Mouse (Mus musculus) adrenal gland (tissue): ENCODE measurements around the gene Camta1.

ENCODE experiments used
- intact Hi-C: fragments of 180-260 bp; cut with DNase I; formaldehyde crosslinking; loops from one replicate; pipeline ENCODE4 v1.15.1; 2025

The Camta1 gene

DNA sequence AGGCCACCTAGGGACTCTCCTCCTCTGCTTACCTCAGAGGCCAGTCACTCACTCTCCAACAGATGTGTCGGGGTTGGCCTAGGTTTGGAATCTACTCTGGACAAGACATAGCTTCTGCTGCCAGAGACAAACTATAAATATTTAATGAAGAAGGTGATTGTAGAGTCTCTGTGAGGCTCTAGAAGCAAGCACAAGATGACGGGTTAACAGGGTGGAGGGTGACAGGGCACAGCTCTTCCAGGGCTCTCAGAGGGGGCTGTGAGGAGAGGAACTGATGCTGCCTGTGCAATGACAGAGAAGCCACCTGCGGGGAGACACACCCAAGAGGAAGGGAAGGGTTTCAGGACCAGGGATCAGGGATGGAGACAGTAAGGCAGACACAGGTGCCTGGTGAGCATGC lies 682.0 kb downstream of the Camta1 start:
- intact Hi-C loops, result no loop called here

DNA sequence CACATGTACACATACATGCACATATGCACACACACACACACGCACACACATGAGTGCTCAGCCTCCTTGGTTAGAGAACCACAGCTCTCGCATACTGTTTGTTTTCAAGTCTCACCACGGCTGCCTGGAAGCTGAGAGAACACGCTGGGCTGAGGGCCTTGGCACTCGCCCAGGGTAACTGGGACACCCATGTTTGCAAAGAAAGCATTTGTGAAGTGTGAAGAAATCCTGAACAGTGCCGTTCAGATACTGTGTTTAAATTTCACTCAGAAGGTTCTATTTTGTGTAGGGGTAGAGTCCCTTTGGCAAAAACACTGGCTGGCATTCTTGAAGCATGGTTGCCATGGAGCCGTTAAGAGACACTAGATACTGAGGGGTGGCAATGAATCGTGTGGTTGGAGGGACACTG lies 682.7 kb downstream of the Camta1 start:
- intact Hi-C loops, result no loop called here

DNA sequence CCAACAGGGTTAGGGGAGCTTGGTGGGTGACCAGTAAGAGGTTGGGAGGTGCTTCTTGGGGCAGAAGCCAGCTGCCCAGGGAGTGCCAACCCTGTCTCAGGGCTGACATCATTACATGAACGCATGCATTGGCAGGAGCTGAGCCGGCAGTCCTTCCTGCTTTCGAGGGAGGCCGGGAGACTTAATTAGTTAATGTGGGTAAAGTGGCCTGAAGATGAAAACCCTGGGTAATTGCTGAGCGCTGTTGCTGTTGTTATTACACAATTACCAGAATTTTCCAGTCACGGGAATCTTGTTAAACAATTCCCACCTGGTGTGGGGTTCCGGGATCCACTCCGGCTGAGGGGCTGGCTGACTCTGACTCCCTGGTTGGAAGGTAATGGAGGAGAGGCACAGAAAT lies 689.1 kb downstream of the Camta1 start:
- intact Hi-C loops, result no loop called here

DNA sequence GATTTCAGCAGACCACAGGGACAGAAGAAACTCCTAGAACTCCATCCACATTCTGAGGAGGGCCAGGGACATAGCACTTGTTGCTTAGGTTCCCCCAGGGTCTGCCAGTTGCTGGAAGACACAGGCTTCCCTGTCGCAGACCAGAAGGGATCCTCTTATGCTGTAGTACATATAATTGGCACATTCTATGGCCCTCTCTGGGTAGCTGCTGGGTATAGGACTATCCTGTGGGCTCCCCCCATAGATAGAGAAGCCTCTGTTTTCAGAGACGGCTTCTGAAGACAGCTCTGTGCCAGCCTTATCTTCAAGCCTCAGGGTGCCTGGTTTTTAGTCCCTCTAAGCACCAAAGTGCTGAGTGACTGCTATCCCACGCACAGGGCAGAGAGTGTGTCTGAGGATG lies 690.6 kb downstream of the Camta1 start:
- intact Hi-C loops, result no loop called here

DNA sequence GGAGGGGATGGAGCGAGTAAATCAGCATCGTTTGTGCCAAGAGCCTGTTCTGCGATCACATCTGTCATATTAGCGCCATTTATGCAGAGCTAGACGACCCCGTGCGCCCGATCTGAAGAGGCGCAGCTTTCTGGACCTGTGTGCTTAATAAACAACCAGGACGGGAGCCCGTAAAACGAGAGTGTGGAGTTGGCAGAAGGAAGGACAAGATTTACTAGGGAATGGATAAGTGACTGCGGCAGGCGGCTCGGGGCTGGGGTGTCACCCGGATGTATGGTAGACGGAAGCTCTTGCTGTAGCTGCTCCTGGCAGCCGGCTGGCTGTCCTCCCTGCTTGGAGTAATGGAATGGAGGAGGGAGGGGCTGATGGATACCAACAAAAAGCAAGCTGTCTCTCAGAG lies 691.0 kb downstream of the Camta1 start:
- intact Hi-C loops, result no loop called here

DNA sequence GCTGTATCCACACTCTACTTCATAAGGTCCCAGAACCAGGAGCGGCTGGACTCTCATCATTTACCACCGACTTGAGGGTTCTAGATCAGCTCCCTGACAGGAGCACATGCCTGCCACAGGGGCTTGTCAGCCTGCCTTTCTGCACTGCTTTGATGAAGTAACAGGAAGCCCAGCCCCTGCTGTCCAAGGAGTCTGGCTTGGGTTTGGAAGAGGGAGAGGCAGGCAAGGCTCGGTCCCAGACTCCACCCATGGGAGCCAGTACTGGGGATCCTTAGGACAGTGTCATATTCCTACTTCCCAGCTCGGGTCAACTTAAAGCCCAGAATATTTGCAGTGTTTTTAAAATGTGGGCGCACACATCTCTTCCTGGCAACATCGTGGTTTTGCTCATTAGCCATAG lies 694.7 kb downstream of the Camta1 start:
- intact Hi-C loops, result no loop called here

DNA sequence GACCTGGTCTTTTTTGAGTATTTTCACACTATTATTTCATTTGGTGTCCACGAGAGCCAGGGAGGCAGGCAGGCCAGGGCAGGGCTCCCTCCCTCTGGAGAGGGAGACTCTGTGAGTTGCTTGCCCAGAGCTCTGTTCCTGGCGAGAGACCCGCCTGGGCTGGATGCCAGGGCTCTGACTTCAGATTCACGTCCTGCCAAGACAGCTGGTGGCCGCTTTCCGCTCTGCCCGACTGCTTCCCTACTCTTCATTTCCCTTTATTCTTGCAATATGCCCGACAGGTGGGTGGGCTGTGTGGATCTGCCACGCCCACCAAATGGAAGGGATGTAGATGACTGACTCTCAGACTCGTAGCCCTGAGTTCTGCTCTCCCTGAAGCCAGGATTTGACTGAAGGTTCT lies 696.1 kb downstream of the Camta1 start:
- intact Hi-C loops, result no loop called here

DNA sequence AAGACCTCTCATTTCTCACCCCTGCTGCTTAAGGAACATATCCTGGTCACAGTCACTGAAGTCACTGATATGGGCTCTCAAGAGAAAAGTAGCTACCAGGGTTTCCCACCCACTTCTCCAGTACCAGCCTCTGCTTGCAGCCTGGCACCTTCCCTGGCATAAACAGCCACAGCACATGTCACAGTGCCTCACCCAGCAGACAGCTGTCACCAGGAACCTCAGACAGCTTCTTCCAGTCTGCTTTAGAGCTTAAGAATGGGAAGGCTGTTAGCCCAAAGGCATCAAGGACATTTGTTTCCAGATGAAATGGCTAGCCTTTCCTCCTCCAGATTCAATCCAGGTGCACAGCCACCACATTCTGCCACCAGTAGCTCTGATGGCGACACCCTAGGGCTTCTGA lies 697.4 kb downstream of the Camta1 start:
- intact Hi-C loops, result no loop called here

DNA sequence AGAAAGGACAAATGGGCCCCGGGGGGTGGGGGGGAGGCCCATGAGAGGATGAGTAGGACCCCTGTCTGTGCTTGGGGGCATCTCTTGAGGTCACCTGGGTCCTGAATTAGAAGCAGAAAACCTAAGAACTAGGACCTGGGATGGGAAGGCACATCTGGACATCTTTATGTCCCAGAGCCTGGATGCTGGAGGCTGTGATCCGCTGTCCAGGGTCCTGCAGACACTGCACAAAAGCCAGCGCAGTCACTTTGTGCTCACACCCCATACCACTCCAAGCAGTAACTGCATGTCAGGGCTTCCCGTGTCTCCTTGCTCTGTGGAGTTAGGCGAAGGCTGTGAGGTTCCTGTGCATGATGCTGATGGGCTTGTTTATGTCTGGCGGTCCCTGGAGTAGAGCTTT lies 699.8 kb downstream of the Camta1 start:
- intact Hi-C loops, result no loop called here

DNA sequence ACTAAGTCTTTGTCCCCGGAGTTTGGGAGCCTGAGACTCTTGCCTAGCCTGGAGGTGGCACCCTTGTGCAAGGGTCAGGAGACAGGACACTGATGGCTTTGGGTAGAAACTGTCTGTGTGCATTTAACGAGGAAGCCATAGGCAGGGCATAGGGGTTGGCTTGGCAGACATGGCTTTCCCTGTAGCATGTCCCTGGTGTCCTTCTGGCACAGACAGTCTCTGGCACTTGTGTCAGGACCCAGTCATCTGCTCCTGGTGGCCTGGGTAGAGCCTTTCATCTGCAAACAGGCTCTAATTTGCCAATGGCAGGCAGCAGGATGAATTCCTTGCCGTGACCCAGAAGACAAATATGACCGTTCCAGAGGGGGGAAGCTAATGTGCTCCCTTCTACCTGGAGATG lies 700.7 kb downstream of the Camta1 start:
- intact Hi-C loops, result no loop called here

DNA sequence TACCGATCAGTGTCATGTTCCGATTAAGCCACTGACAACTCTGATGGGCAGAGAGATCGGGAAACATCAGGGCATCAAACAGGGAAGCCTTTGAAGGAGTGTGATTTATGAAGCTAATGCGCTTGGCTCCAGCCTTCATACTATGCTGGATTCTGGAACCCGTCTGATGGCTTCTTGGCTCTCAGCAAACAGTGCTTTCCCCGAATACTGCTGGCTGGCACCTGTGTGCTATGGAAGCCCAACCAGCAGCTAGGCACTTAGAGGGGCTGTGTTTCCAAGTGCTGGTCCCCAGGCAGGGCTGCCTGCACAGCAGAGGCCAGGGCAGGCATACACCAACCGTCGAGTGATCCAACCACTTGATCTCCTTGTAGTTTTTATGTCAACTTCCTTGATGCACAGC lies 701.2 kb downstream of the Camta1 start:
- intact Hi-C loops, result no loop called here

DNA sequence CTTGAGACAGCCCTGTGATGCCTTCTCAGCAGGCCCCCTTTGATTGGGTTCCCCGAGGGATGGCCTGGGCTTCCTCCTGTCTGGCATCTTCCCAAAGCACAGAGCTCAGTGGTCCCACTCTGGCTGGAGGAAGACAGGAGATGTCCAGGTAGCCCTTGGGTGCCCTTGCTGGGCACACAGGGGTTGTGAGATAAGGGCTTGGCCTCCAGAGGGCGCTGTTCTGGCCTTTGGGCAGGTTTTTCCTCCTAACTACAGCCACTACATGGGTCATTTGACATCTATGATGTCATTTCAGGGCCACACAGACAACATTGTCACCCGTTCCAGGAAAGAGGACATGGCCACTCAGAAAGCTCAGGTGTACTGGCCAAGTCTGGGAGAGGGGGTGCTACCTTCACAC lies 703.4 kb downstream of the Camta1 start:
- intact Hi-C loops, result loop anchor here (5.0 kb wide), 1 partner anchor 124 kb away; no protein-coding TSS in a partner anchor

DNA sequence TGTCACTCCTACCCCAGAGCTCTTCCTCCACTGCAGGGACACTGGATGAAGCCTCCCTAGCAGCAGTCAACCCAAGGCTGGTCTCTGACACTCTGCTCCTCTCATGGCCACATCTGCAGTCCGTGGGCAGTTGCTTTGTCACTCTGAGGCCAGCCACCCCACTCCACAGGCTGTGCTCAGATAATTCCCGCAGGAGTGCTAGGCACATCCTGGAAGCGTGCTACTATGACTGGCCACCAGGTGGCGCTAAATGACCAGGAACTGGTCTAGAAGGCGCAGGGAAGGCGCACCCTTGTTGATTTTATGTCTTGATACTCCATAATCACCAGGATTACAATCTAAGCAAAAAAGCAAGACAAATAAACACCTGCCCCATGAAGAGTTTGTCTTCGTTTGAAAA lies 704.8 kb downstream of the Camta1 start:
- intact Hi-C loops, result loop anchor here (2.0 to 5.0 kb wide), 2 partner anchors 125 to 146 kb away; no protein-coding TSS in a partner anchor

DNA sequence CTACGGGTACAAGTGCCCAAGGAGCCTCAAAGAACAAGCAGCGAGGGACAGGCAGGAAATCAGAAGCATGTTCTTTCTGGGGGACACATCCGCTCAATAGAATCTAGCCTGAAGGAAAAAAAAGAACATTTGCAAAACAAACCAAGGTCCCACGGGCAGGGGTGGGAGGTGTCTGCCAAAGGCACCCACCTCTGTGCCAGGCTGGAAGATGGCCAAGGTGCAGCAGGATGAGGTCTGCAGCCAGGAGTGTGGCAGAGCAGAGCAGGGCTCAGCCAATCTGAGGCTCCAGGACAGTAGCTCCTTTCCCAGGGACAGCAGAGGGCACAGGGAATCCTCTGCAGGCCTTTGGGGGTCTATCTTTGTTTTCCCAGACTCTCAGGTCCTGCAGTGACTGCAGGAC lies 706.1 kb downstream of the Camta1 start:
- intact Hi-C loops, result loop anchor here (5.0 kb wide), 1 partner anchor 127 kb away; no protein-coding TSS in a partner anchor

DNA sequence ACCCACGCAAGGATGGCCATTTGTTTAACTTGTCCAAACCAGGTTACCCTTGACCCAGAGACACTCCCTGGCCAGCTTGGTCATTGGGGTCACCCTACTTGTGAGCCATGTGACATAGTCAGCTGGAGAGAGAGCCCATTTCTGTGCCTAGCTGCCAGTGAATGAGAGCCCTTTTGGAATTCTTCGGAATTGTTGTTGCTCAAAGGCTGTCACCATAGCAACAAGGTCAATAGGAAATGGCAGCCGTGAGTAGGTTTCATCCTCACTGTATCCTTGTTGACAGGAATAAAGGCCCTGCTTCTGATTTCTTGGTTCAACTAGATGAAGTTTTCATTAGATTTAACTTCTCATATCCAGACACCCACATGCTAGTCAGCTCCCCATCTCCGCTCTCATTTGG lies 707.4 kb downstream of the Camta1 start:
- intact Hi-C loops, result no loop called here

DNA sequence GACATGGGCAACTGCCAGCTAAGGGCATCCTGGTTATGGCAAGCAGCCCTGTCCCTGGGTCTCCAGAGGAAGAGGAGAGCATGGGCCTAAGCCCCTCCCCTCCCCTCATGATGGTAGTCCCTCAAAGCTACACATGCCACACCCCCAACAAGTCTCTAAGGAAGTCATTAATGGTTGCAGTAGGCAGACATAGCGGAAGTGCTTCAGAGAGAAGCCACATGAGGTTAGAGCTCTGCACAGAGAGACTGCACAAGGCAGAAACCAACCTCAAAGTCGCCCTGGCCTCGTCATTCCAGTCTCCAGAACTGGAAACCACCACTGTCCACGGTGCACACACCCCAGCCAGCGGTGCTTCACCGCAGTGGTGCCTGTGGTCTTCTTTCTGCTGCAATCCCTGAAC lies 709.7 kb downstream of the Camta1 start:
- intact Hi-C loops, result no loop called here

DNA sequence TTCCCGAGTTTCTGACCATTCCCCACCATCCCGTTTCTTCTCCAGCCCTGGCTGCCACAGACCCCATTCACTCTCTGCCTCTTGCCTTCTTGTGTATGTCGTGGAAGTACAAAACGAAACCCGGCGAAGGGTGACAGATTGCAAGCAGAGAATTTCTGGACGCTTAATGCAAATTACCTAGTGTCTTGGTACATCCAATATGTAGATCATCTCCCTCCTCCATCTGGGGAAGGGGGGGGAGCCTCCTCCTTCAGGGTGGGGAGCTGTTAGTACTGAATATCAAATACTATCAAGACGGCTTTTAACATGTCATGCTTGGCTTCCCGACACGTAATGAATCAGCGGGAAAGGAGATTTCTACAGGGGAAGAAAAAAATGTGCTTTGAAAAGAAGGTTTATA lies 710.8 kb downstream of the Camta1 start:
- intact Hi-C loops, result no loop called here

DNA sequence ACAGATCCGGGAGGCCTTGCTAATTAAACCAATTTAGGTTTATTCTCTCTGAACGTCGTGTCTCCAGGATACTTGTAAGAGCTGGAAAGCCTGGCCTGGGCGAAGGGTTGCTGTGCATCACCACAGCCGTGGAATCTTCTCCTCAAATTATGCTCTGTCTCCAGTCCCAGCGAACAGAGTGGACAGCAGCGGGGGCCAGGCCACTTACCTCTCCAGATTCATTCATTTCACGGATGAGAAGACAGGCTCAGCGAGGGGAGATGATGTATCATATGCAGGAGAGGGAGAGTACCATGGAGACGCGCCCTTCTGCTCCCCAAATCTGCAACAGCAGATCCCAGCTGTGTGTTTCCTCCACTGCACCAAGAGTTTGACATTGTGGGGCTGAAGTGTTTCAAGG lies 711.6 kb downstream of the Camta1 start:
- intact Hi-C loops, result no loop called here

DNA sequence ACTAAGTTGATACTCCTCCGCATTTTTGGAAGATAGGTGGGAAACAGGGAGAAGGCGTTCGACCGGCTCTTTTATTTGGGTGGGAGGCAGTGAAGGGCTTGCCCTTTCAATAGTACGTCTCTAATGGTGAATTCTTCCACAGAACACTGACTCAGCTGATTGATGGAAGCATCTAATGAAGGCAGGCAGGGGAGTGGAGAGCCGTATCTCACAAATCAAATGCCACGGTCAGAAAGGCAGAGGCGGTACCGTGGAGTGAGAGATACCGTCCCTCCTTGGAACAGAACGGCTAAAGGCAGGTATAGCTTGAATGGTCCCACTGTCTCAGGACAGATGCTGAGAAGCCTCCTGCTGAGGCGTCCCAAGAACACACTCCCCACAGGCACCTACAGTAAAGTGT lies 714.1 kb downstream of the Camta1 start:
- intact Hi-C loops, result no loop called here

DNA sequence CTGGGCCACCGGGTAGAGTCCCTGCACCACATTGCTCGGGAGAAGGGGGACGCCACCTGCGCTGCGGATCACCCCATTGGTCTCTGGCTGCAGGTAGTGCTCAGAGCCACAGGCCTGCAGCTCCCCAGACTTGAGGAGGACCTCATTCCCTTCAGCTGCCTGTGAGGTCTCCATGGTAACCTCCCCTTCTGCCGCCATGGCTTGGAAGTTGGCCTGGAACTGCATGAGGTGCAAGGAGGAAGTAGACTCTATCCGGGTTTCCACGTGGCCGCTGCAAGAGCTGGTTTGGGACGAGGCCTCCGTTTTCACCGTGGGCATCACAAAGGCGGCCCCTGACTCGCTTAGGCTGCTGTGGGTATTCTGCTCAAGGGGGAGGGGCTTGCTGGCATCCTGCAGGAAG lies 717.6 kb downstream of the Camta1 start:
- intact Hi-C loops, result no loop called here

DNA sequence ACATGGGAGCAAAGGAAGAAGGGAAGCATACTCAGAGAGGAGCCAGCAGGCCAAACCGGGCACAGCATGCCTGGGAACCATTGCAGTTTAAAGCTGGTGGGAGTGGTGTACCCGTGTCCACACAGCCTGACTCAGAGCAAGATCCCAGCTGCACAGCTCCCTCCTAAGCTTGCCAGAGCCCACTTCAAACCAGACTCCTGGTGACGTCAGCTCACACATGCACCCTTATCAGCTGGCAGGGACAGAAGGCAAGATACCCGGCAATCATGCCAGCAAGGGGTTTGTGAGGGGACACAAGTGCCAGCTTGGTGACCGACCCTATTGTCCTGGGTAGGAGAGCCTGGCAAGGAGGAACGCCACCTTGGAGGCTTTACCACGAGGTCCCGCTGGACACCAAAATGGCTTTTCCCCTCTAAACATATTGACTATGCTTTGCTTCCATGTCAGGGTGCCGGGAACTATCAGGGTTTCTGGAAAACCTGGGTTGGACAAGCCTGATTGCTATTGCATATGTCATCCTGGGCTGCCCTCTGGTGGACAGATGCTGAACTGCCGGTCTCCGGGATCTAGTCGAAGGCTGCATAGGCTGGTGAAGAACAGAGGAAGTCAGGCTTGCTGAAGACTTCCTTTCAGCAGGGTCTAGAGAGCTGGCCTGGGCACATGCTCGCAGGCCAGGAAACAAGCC lies 720.3 kb downstream of the Camta1 start:
- intact Hi-C loops, result loop anchor here (1.0 kb wide), 1 partner anchor 68 kb away; no protein-coding TSS in a partner anchor

DNA sequence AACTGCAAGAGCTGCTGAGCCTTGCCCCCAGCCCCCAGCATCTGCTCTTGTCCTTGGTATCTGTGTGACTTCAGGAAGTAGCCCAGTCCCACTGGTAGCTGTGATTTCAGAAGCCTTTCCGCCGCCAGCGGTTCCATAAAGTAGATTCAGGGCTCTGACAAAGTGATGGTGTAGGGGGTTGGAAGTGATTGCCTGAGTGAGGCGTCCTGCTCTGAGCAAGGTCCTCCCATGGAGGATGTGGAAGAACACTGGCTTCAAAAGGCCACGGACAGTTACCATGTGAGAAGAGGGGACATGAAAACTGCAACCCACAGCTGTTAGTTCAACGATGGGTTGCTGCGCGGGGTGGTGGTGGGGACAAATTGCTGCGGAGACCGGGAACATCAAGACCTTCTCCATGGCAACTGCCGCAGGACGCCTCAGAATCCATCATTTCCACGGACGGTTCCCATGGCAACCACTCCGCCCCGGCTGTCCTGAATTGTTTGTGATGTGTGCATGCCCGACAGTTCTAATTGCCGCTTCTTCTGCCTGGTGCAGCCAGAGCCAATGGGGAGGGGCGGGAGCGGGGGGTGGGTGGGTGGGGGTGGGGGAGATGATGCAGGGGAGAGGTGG lies 721.2 kb downstream of the Camta1 start:
- intact Hi-C loops, result no loop called here
